Mouse (Mus musculus) heart, embryonic 11.5 days (tissue): ENCODE data around the gene Zfp36l1. TPM values are rescaled to one million over a fixed set of nuclear protein-coding genes. Genes with fewer than 3 reads are reported as not detected.

ENCODE experiments used
- ATAC-seq: fragments of 200-750 bp; cut with Nextera tagmentation; replicated peaks from 2 replicates; pipeline ENCODE4 v1.8.0; 2017; ENCODE audit warnings: moderate library complexity; ENCODE audit not compliant: insufficient number of reproducible peaks, low FRiP score, low TSS enrichment
- H3K27ac ChIP-seq: fragments of 300-500 bp; sonication (generic); 2 replicates; pipeline ENCODE4 v1.5.1; 2014; ENCODE audit warnings: mild to moderate bottlenecking, low read depth, low read length
- H3K27me3 ChIP-seq: fragments of 300-500 bp; sonication (generic); 2 replicates; pipeline ENCODE4 v1.6.1; 2014; ENCODE audit warnings: mild to moderate bottlenecking, low read length, mixed read lengths; ENCODE audit not compliant: control insufficient read depth, insufficient read depth
- H3K36me3 ChIP-seq: fragments of 300-500 bp; sonication (generic); 2 replicates; pipeline ENCODE4 v1.6.1; 2014; ENCODE audit warnings: mild to moderate bottlenecking, low read length, moderate library complexity, mixed read lengths; ENCODE audit not compliant: control insufficient read depth, insufficient read depth
- H3K4me1 ChIP-seq: fragments of 300-500 bp; sonication (generic); 2 replicates; pipeline ENCODE4 v1.6.1; 2014; ENCODE audit warnings: low read length; ENCODE audit not compliant: control insufficient read depth, insufficient read depth
- H3K4me2 ChIP-seq: fragments of 300-500 bp; sonication (generic); 2 replicates; pipeline ENCODE4 v1.6.1; 2014; ENCODE audit warnings: mild to moderate bottlenecking, moderate library complexity
- H3K4me3 ChIP-seq: fragments of 300-500 bp; sonication (generic); 2 replicates; pipeline ENCODE4 v1.5.1; 2014; ENCODE audit warnings: low read depth, low read length
- H3K9ac ChIP-seq: fragments of 300-500 bp; sonication (generic); 2 replicates; pipeline ENCODE4 v1.6.1; 2014; ENCODE audit warnings: mild to moderate bottlenecking, low read depth, low read length, moderate library complexity
- H3K9me3 ChIP-seq: fragments of 300-500 bp; sonication (generic); replicated peaks from 2 replicates; pipeline ENCODE4 v1.6.1; 2016; ENCODE audit warnings: low read length; ENCODE audit not compliant: control insufficient read depth
- WGBS: fragments of 180-500 bp; shearing (Covaris S2); extraction: QIAGEN DNeasy Blood & Tissue Kit; methylation state at CpG from one replicate; pipeline ENCODE4 v1.1.7; 2014; ENCODE audit not compliant: insufficient replicate concordance; 5-methylcytosine and 5-hydroxymethylcytosine counted together
- polyA plus RNA-seq: library from polyadenylated mRNA; unstranded; fragments of >200 nt; fragmentation: Nextera tagmentation; extraction: Ambion mirVana; gene quantifications from 2 replicates; pipeline ENCODE4 v1.2.1, GENCODE M21; 2014

The Zfp36l1 gene
- polyA plus RNA-seq, 1 experiment from 2014 or later: 144 TPM

GRCm38 (mm10) chr12:80096734-80097133 is 16.1 kb downstream of the Zfp36l1 start:
- Histone ChIP-seq H3K27me3 (no peaks in the 10 kb centered on the region), H3K4me3 (no peak overlapping the region), H3K36me3 (no peaks in the 10 kb centered on the region), H3K27ac (no peak overlapping the region), H3K4me2 (no peak overlapping the region), H3K9me3 (no peaks in the 10 kb centered on the region), H3K9ac (no peak overlapping the region), H3K4me1 (peaks cover 4% of the 10 kb centered on the region; the same call in 1 of the 2 replicates)
- ATAC-seq: no peak
- 71% methylated on average over 6 of the region's 6 CpGs for WGBS

- no peaks in the 10 kb centered on the region for H3K36me3 ChIP-seq
- H3K9ac ChIP-seq: no peak overlapping the region
- no peak for ATAC-seq
- no peaks in the 10 kb centered on the region for H3K9me3 ChIP-seq
- H3K27me3 ChIP-seq: no peaks in the 10 kb centered on the region
- H3K4me1 ChIP-seq: peaks cover 14% of the 10 kb centered on the region
- H3K4me2 ChIP-seq: no peak overlapping the region
- no peak overlapping the region for H3K27ac ChIP-seq
- H3K4me3 ChIP-seq: no peak overlapping the region
Observed at GRCm38 (mm10) chr12:80092787-80093186, 20.0 kb downstream of the Zfp36l1 start.

- Histone ChIP-seq H3K9ac (no peak overlapping the region), H3K36me3 (no peaks in the 10 kb centered on the region), H3K9me3 (no peaks in the 10 kb centered on the region), H3K4me3 (no peak overlapping the region), H3K27ac (peak overlapping the region; percentile 72), H3K27me3 (no peaks in the 10 kb centered on the region), H3K4me1 (peaks cover 10% of the 10 kb centered on the region), H3K4me2 (peak overlapping the region; percentile 40)
- no peak for ATAC-seq
- 19% methylated on average over 8 of the region's 8 CpGs for WGBS
Observed at GRCm38 (mm10) chr12:80091080-80091479, 21.7 kb downstream of the Zfp36l1 start.

- H3K27ac ChIP-seq: peak overlapping the region; percentile 72
- no peaks in the 10 kb centered on the region for H3K36me3 ChIP-seq
- no peaks in the 10 kb centered on the region for H3K9me3 ChIP-seq
- H3K4me1 ChIP-seq: peaks cover 9% of the 10 kb centered on the region
- no peak overlapping the region for H3K9ac ChIP-seq
- H3K4me3 ChIP-seq: no peak overlapping the region
- no peak overlapping the region for H3K4me2 ChIP-seq
- ATAC-seq: no peak
- H3K27me3 ChIP-seq: no peaks in the 10 kb centered on the region
- 62% methylated on average over 5 of the region's 5 CpGs for WGBS
Observed at GRCm38 (mm10) chr12:80090529-80090928, 22.3 kb downstream of the Zfp36l1 start.

GRCm38 (mm10) chr12:80088143-80088542 is 24.7 kb downstream of the Zfp36l1 start:
- Histone ChIP-seq H3K27me3 (no peaks in the 10 kb centered on the region), H3K4me1 (peaks cover 31% of the 10 kb centered on the region), H3K27ac (no peak overlapping the region), H3K4me2 (no peak overlapping the region), H3K4me3 (no peak overlapping the region), H3K9me3 (no peaks in the 10 kb centered on the region), H3K36me3 (no peaks in the 10 kb centered on the region), H3K9ac (no peak overlapping the region)
- no peak for ATAC-seq
- WGBS: 80% methylated on average over 4 of the region's 4 CpGs

- 24% methylated on average over 7 of the region's 7 CpGs for WGBS
- no peak; the same call in 1 of the 2 replicates for ATAC-seq
Observed at GRCm38 (mm10) chr12:80084446-80085112, 28.2 kb downstream of the Zfp36l1 start.

GRCm38 (mm10) chr12:80083937-80084336 is 28.9 kb downstream of the Zfp36l1 start:
- Histone ChIP-seq H3K27me3 (no peaks in the 10 kb centered on the region), H3K4me3 (no peak overlapping the region), H3K4me2 (peak overlapping the region; percentile 5; the same call in 1 of the 2 replicates), H3K36me3 (no peaks in the 10 kb centered on the region), H3K4me1 (peaks cover 26% of the 10 kb centered on the region), H3K27ac (peak overlapping the region; percentile 85), H3K9me3 (no peaks in the 10 kb centered on the region), H3K9ac (no peak overlapping the region)
- WGBS: 6% methylated on average over 3 of the region's 3 CpGs
- ATAC-seq: peak; percentile 80

More at GRCm38 (mm10) chr12:80084446-80085112, 28.2 kb downstream of the Zfp36l1 start:
- no peaks in the 10 kb centered on the region for H3K36me3 ChIP-seq
- peak overlapping the region; percentile 54; the same call in 1 of the 2 replicates for H3K9ac ChIP-seq
- no peaks in the 10 kb centered on the region for H3K9me3 ChIP-seq
- H3K27me3 ChIP-seq: no peaks in the 10 kb centered on the region
- H3K4me1 ChIP-seq: peaks cover 26% of the 10 kb centered on the region
- no peak overlapping the region for H3K4me2 ChIP-seq
- H3K27ac ChIP-seq: peak overlapping the region; percentile 85
- no peak overlapping the region for H3K4me3 ChIP-seq

GRCm38 (mm10) chr12:80083133-80083821 is 29.5 kb downstream of the Zfp36l1 start:
- 0 out of 2 replicates have a peak overlapping the region, but pooled peaks have one; percentile 16 for H3K9ac ChIP-seq
- H3K27me3 ChIP-seq: no peaks in the 10 kb centered on the region
- peaks cover 26% of the 10 kb centered on the region for H3K4me1 ChIP-seq
- H3K4me2 ChIP-seq: peak overlapping the region; percentile 5; the same call in 1 of the 2 replicates
- no peaks in the 10 kb centered on the region for H3K9me3 ChIP-seq
- no peak for ATAC-seq
- H3K27ac ChIP-seq: peak overlapping the region; percentile 85
- H3K4me3 ChIP-seq: no peak overlapping the region
- 41% methylated on average over 7 of the region's 7 CpGs for WGBS
- H3K36me3 ChIP-seq: no peaks in the 10 kb centered on the region
